Mouse (Mus musculus): ENCODE data around the gene Olfr943. TPM values are rescaled to one million over a fixed set of nuclear protein-coding genes. Genes with fewer than 3 reads are reported as not detected.

Olfr943 gene
- total RNA-seq (2021) = not detected
- long read RNA-seq = 0 reads

- no peak for DNase-seq (ENCODE audit: low spot score in 2 of 2)
These were observed at the start of gene Olfr943 for GRCm38 (mm10) chr9:39166004-39166403. Gene Olfr943 (plus strand): TSS chr9:39166304.

GRCm38 (mm10) chr9:39127326-39127725 is 38.8 kb upstream of the Olfr943 start:
- no peak for DNase-seq (ENCODE audit: low spot score in 2 of 2)

GRCm38 (mm10) chr9:39127831-39128230 is 38.3 kb upstream of the Olfr943 start, which contains the start of gene Olfr27:
Gene Olfr27 (plus strand): TSS chr9:39128131.
- no peak for DNase-seq (ENCODE audit: low spot score in 2 of 2)

GRCm38 (mm10) chr9:39152401-39152800 is 13.7 kb upstream of the Olfr943 start:
- DNase-seq (ENCODE audit: low spot score in 2 of 2) = no peak

GRCm38 (mm10) chr9:39201620-39202019 is 35.5 kb downstream of the Olfr943 start, which contains the start of gene Olfr944:
Gene Olfr944 (plus strand): TSS chr9:39201920.
- DNase-seq (ENCODE audit: low spot score in 2 of 2) = no peak

Other genes with a start within 250 kb of the Olfr943 start
- gene Olfr930, start 236.5 kb upstream of the Olfr943 start, total RNA-seq (2021) = not detected
- gene Olfr933, start 194.0 kb upstream of the Olfr943 start, total RNA-seq (2021) = not detected
- not detected for gene Olfr934, start 178.0 kb upstream of the Olfr943 start, total RNA-seq (2021)
- not detected for gene Olfr935, start 166.6 kb upstream of the Olfr943 start, total RNA-seq (2021)
- not detected for gene Olfr146, start 142.9 kb upstream of the Olfr943 start, total RNA-seq (2021)
- not detected for gene Olfr937, start 101.4 kb upstream of the Olfr943 start, total RNA-seq (2021)
- gene Olfr938, start 87.4 kb upstream of the Olfr943 start, total RNA-seq (2021) = not detected
- gene Olfr27, start 38.2 kb upstream of the Olfr943 start, total RNA-seq (2021) = not detected
- not detected for gene Olfr944, start 35.6 kb downstream of the Olfr943 start, total RNA-seq (2021)
- not detected for gene Olfr1537, start 83.7 kb downstream of the Olfr943 start, total RNA-seq (2021)
- gene Olfr945, start 110.5 kb downstream of the Olfr943 start, total RNA-seq (2021) = not detected
- not detected for gene Olfr948, start 159.7 kb downstream of the Olfr943 start, total RNA-seq (2021)
- not detected for gene Olfr951, start 221.1 kb downstream of the Olfr943 start, total RNA-seq (2021)